In the genomic region with DNA sequence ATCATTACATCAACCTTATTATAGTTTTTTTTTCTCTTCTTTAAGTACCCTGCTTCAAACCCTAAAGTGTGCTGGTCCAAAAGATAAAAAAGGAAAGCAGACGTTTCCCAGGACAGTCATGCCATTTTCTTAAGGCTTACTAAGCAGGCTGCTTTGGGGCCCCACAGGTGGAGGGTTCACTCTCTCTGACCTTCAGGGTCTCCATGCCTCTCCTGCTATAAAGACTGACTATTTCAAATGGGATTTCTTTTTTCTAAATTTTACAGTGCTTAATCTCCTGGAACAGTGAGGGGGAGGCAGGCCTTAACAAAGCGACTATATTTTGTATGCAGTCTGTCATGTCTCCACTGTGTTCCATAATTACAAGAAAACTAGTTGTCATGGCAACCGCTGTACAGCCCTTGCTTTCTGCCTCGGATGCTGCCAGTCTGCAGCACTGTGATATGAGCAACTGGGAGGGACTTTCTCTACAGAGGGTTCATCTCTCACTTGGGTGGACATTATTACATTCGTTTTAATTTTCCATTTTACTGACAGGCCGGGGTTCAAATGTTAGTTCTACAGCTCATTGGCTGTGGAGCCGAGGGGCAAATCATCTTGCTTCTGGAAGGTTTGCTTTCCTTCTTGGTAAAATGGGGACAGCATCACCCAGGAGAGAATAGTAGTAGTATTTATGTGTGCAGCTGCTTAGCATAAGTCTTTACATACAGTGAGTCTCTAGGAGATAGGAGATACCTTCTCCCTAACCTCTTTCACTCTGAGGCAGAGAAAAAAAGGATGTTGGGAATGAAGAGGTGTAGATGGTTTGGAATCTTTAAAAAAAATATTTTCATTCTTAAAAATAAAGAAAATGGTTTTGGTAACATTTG, we compare ENCODE assay signal across 10 mouse cellular contexts. TPM values are rescaled to one million over a fixed set of nuclear protein-coding genes. Genes with fewer than 3 reads are reported as not detected.
DNase-seq lines count a peak whose midpoint lies in the region; ATAC-seq lines count a peak whose summit lies in the region.
"Had no signal": no experiment of that assay in that cellular context is flagged by ENCODE, and none has a peak within 500 bp of the region (broad histone marks: within the 10 kb centered on the region; RNA-seq: fewer than 3 reads in every experiment).

No protein-coding gene starts in this region.

- H3K4me1 ChIP-seq in hindbrain, embryonic 12.5 days, result peaks cover 44% of the 10 kb centered on the region
- peaks cover 87% of the 10 kb centered on the region for H3K4me1 ChIP-seq in midbrain, embryonic 13.5 days (replicated peaks)
- H3K4me1 ChIP-seq in intestine, embryonic 15.5 days (replicated peaks), result no peaks in the 10 kb centered on the region

- H3K4me2 ChIP-seq in hindbrain, embryonic 12.5 days (replicated peaks), result 0 out of 2 replicates have a peak overlapping the region, but pooled peaks have one; percentile 8
- peak overlapping the region; percentile 39 for H3K4me2 ChIP-seq in midbrain, embryonic 13.5 days (replicated peaks)
- no peak overlapping the region for H3K4me2 ChIP-seq in intestine, embryonic 15.5 days (replicated peaks)

- H3K27ac ChIP-seq in hindbrain, embryonic 12.5 days, result peak overlapping the region; percentile 84
- peak overlapping the region; percentile 90 for H3K27ac ChIP-seq in midbrain, embryonic 13.5 days
- H3K27ac ChIP-seq in intestine, embryonic 15.5 days, result no peak overlapping the region
- H3K27ac ChIP-seq: macrophage had no signal

- no peaks in the 10 kb centered on the region for H3K27me3 ChIP-seq in hindbrain, embryonic 12.5 days
- no peaks in the 10 kb centered on the region for H3K27me3 ChIP-seq in midbrain, embryonic 13.5 days
- no peaks in the 10 kb centered on the region for H3K27me3 ChIP-seq in intestine, embryonic 15.5 days (replicated peaks)

- DNase-seq in right cerebral cortex, adult 18-20 months, result peak; percentile 67
- DNase-seq in right cerebral cortex, postnatal 14 days, result no peak
- no peak for DNase-seq in gastrocnemius, postnatal 14 days
- DNase-seq in cerebellum, adult 18-20 months, result no peak
- no peak for DNase-seq in c-Kit-positive CD71-positive TER-119-positive erythroid progenitor cells, embryonic 14.5 days (ENCODE audit: low spot score)
- DNase-seq: thymus, postnatal 25 days had no signal

- 36% methylated on average over 7 of the region's 7 CpGs for WGBS in hindbrain, embryonic 12.5 days
- 31% methylated on average over 7 of the region's 7 CpGs for WGBS in midbrain, embryonic 13.5 days
- WGBS in intestine, embryonic 15.5 days, result 66% methylated on average over 7 of the region's 7 CpGs

- peak; percentile 90 for ATAC-seq in hindbrain, embryonic 12.5 days (ENCODE audit: low FRiP score)
- peak; percentile 95 for ATAC-seq in midbrain, embryonic 13.5 days
- ATAC-seq in intestine, embryonic 15.5 days, result no peak

- H3K9ac ChIP-seq in hindbrain, embryonic 12.5 days, result no peak overlapping the region
- H3K9ac ChIP-seq in midbrain, embryonic 13.5 days (replicated peaks), result 0 out of 2 replicates have a peak overlapping the region, but pooled peaks have one; percentile 4
- no peak overlapping the region for H3K9ac ChIP-seq in intestine, embryonic 15.5 days

- peaks cover 5% of the 10 kb centered on the region; the same call in 1 of the 2 replicates for H3K36me3 ChIP-seq in hindbrain, embryonic 12.5 days
- peaks cover 18% of the 10 kb centered on the region; the same call in 1 of the 2 replicates for H3K36me3 ChIP-seq in midbrain, embryonic 13.5 days
- no peaks in the 10 kb centered on the region for H3K36me3 ChIP-seq in intestine, embryonic 15.5 days

- no peak overlapping the region for H3K4me3 ChIP-seq in hindbrain, embryonic 12.5 days
- H3K4me3 ChIP-seq in midbrain, embryonic 13.5 days (replicated peaks), result 0 out of 2 replicates have a peak overlapping the region, but pooled peaks have one; percentile 7
- no peak overlapping the region for H3K4me3 ChIP-seq in intestine, embryonic 15.5 days (replicated peaks)

- intact Hi-C loops in gastrocnemius, postnatal 14 days (cut with DNase I; ENCODE audit: low total_unique reads), result no loop called here

- H3K9me3 ChIP-seq in hindbrain, embryonic 12.5 days (replicated peaks), result no peaks in the 10 kb centered on the region
- H3K9me3 ChIP-seq in midbrain, embryonic 13.5 days, result no peaks in the 10 kb centered on the region
- H3K9me3 ChIP-seq in intestine, embryonic 15.5 days, result no peaks in the 10 kb centered on the region

RNA-seq across cellular contexts. Expression of gene Nsg2, which starts 27.4 kb away (rescaled TPM):
- polyA plus RNA-seq in hindbrain, embryonic 12.5 days (2016; fragmentation: Nextera tagmentation; extraction: Ambion mirVana), result 190 and 217 TPM in 2 replicates
- 444 and 467 TPM in 2 replicates for polyA plus RNA-seq in midbrain, embryonic 13.5 days (2015; fragmentation: Nextera tagmentation; extraction: Ambion mirVana)
- total RNA-seq in gastrocnemius, postnatal 14 days (2021), result under 1 TPM; 0.40 to 0.68 TPM
- polyA plus RNA-seq in intestine, embryonic 15.5 days (2015; fragmentation: Nextera tagmentation; extraction: Ambion mirVana), result 10.0 and 12.0 TPM in 2 replicates
- polyA plus RNA-seq: macrophage had no signal

Comparison
In these comparisons a context has a peak if more than half of its experiments do, and no peak if none do; other contexts are left out.
1. RNA of gene Nsg2, which starts 27.4 kb away (polyA plus RNA-seq): 444 to 467 TPM in midbrain, embryonic 13.5 days and 190 to 217 TPM in hindbrain, embryonic 12.5 days; 10.0 to 12.0 TPM in intestine, embryonic 15.5 days; every median in the first group is over 10 times any median in the second.